Mouse (Mus musculus) heart, postnatal 0 days (tissue): Measurements from ENCODE around the gene Slc39a7.

Experiments used
- CTCF ChIP-seq: IDR thresholded peaks from 2 replicates; pipeline ENCODE4 v1.5.1; 2016; ENCODE audit warnings: antibody characterized with exemption, control low read depth, low read depth
- EP300 ChIP-seq: IDR thresholded peaks from 2 replicates; pipeline ENCODE4 v1.6.1; 2016; ENCODE audit warnings: antibody characterized with exemption, low read depth

- TF ChIP-seq CTCF (no peak), EP300 (no peak)
These were observed 1.3 kb upstream of the Slc39a7 start for GRCm38 (mm10) chr17:34032806-34033205.
